Mouse (Mus musculus): ENCODE measurements around the gene Foxl1. TPM values are rescaled to one million over a fixed set of nuclear protein-coding genes. Genes with fewer than 3 reads are reported as not detected.

The Foxl1 gene
- polyA plus RNA-seq, 1 experiment from 2014 or later = 1.2 TPM

DNA sequence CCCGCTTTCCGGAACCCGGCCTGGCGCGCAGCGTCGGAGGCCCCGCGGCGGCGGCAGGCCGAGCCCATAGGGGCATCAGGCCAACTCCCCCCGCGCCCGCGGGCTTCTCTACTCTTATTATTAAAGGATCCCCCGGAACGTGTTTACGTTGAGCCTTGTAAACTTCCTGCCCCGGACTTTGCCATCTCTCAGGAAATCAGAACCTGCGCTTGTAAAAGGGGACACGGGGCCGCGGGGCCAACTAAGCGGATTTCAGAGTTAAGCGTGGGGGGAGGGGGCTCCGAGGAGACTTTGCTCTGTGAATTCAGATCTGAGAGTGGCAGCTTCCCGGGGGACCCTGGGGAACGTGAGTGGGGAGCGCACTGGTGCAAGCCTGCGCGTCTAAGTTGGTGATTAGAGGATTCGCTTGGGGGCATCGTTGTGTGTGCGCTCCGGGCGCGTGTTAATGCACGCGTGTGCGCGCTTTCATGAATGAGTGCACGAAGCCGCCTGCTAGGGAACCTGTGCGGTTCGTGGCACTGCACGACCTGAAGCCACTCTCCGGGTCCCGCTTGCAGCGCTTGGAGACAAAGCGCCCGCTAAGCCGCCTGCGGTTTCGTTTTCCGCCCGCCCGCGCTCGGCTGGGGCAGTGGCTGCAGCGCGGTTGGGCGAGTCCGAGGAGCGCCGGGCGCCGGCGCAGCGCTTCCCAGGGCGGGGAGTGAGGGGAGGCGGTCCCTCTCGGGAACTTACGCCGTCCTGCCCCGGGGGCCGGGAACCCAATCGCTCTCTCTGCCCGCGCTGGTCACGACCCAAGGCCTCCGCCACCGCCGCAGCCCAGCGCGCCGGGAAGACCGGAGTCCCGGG is 44.4 kb upstream of the Foxl1 start:
- peak; percentile 47 for ATAC-seq (replicated peaks; ENCODE audit: insufficient number of reproducible peaks, low FRiP score, low TSS enrichment)
- peak overlapping the region; percentile 98 for H3K4me2 ChIP-seq
- no peaks in the 10 kb centered on the region for H3K36me3 ChIP-seq (ENCODE audit: control insufficient read depth, insufficient read depth, low read length)
- 1% methylated on average over 87 of the region's 89 CpGs for WGBS (ENCODE audit: insufficient replicate concordance)
- H3K27ac ChIP-seq (ENCODE audit: low read depth, low read length) = peak overlapping the region; percentile 59
- H3K4me3 ChIP-seq (ENCODE audit: low read depth, low read length) = peak overlapping the region; percentile 60
- no peaks in the 10 kb centered on the region for H3K9me3 ChIP-seq (replicated peaks; ENCODE audit: control insufficient read depth, low read length)
- peak overlapping the region; percentile 30; the same call in 1 of the 2 replicates for H3K9ac ChIP-seq (ENCODE audit: low read depth, low read length)
- peaks cover 98% of the 10 kb centered on the region for H3K27me3 ChIP-seq (ENCODE audit: control insufficient read depth, insufficient read depth, low read length)
- H3K4me1 ChIP-seq (ENCODE audit: control insufficient read depth, insufficient read depth, low read length) = peaks cover 25% of the 10 kb centered on the region; the same call in 1 of the 2 replicates

GRCm38 (mm10) chr8:121083936-121084209 is 43.9 kb upstream of the Foxl1 start:
- Histone ChIP-seq H3K36me3 (ENCODE audit: control insufficient read depth, insufficient read depth, low read length) (no peaks in the 10 kb centered on the region), H3K9ac (ENCODE audit: low read depth, low read length) (peak overlapping the region; percentile 30; the same call in 1 of the 2 replicates), H3K9me3 (replicated peaks; ENCODE audit: control insufficient read depth, low read length) (no peaks in the 10 kb centered on the region), H3K4me1 (ENCODE audit: control insufficient read depth, insufficient read depth, low read length) (peaks cover 25% of the 10 kb centered on the region; the same call in 1 of the 2 replicates), H3K27ac (ENCODE audit: low read depth, low read length) (no peak overlapping the region), H3K4me3 (ENCODE audit: low read depth, low read length) (peak overlapping the region; percentile 60), H3K27me3 (ENCODE audit: control insufficient read depth, insufficient read depth, low read length) (peaks cover 98% of the 10 kb centered on the region), H3K4me2 (peak overlapping the region; percentile 98)
- WGBS (ENCODE audit: insufficient replicate concordance) = 2% methylated on average over 7 of the region's 27 CpGs
- ATAC-seq (replicated peaks; ENCODE audit: insufficient number of reproducible peaks, low FRiP score, low TSS enrichment) = 0 out of 2 replicates have a peak, but pooled peaks have one; percentile 18

GRCm38 (mm10) chr8:121084210-121084951 is 43.4 kb upstream of the Foxl1 start, which contains the start of gene Foxf1:
TSS of gene Foxf1 (plus strand) at chr8:121084386.
- Histone ChIP-seq H3K27ac (ENCODE audit: low read depth, low read length) (peak within 1 kb of the TSS; percentile 59), H3K4me1 (ENCODE audit: control insufficient read depth, insufficient read depth, low read length) (peaks cover 25% of the 10 kb centered on the region; the same call in 1 of the 2 replicates), H3K36me3 (ENCODE audit: control insufficient read depth, insufficient read depth, low read length) (no peaks in the 10 kb centered on the region), H3K27me3 (ENCODE audit: control insufficient read depth, insufficient read depth, low read length) (peaks cover 99% of the 10 kb centered on the region), H3K9ac (ENCODE audit: low read depth, low read length) (peak within 1 kb of the TSS; percentile 30; the same call in 1 of the 2 replicates), H3K4me3 (ENCODE audit: low read depth, low read length) (peak within 1 kb of the TSS; percentile 60), H3K9me3 (replicated peaks; ENCODE audit: control insufficient read depth, low read length) (no peaks in the 10 kb centered on the region), H3K4me2 (peak within 1 kb of the TSS; percentile 98)
- ATAC-seq (replicated peaks; ENCODE audit: insufficient number of reproducible peaks, low FRiP score, low TSS enrichment) = no peak; the same call in 1 of the 2 replicates
- under 1% methylated on average over 70 of the region's 83 CpGs for WGBS (ENCODE audit: insufficient replicate concordance)

- 3% methylated on average over 28 of the region's 30 CpGs for WGBS (ENCODE audit: insufficient replicate concordance)
- H3K9ac ChIP-seq (ENCODE audit: low read depth, low read length) = peak overlapping the region; percentile 30; the same call in 1 of the 2 replicates
- ATAC-seq (replicated peaks; ENCODE audit: insufficient number of reproducible peaks, low FRiP score, low TSS enrichment) = no peak
- H3K27me3 ChIP-seq (ENCODE audit: control insufficient read depth, insufficient read depth, low read length) = peaks cover 99% of the 10 kb centered on the region
- no peaks in the 10 kb centered on the region for H3K36me3 ChIP-seq (ENCODE audit: control insufficient read depth, insufficient read depth, low read length)
- no peak overlapping the region for H3K27ac ChIP-seq (ENCODE audit: low read depth, low read length)
- no peaks in the 10 kb centered on the region for H3K9me3 ChIP-seq (replicated peaks; ENCODE audit: control insufficient read depth, low read length)
- H3K4me2 ChIP-seq = peak overlapping the region; percentile 98
- peak overlapping the region; percentile 60 for H3K4me3 ChIP-seq (ENCODE audit: low read depth, low read length)
- H3K4me1 ChIP-seq (ENCODE audit: control insufficient read depth, insufficient read depth, low read length) = peaks cover 28% of the 10 kb centered on the region
Observed at GRCm38 (mm10) chr8:121085011-121085410, 42.7 kb upstream of the Foxl1 start.

DNA sequence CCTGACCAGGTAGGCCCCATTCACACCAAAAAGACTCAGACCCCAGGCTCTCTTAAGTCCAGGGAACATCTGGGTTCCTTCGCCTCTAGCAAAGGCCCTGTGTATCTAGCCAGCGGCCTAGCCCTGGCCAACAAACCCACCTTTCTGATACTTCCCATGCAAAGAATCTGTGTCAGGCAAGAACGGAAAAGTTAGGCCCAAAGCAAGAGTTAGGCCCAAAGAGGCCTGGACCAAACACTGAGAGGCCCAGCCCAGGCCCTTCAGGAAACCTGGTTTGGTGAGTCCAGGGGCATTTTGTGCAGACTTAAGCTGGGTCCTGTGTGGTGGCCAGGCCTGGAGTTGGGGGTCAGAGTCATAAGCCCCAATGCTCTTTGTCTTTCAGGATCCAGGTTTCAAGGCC is 42.2 kb upstream of the Foxl1 start:
- Histone ChIP-seq H3K4me3 (ENCODE audit: low read depth, low read length) (peak overlapping the region; percentile 60), H3K27ac (ENCODE audit: low read depth, low read length) (no peak overlapping the region), H3K4me1 (ENCODE audit: control insufficient read depth, insufficient read depth, low read length) (peaks cover 28% of the 10 kb centered on the region), H3K36me3 (ENCODE audit: control insufficient read depth, insufficient read depth, low read length) (no peaks in the 10 kb centered on the region), H3K9me3 (replicated peaks; ENCODE audit: control insufficient read depth, low read length) (no peaks in the 10 kb centered on the region), H3K27me3 (ENCODE audit: control insufficient read depth, insufficient read depth, low read length) (peaks cover 99% of the 10 kb centered on the region), H3K4me2 (peak overlapping the region; percentile 98; the same call in 1 of the 2 replicates), H3K9ac (ENCODE audit: low read depth, low read length) (no peak overlapping the region)
- ATAC-seq (replicated peaks; ENCODE audit: insufficient number of reproducible peaks, low FRiP score, low TSS enrichment) = no peak
- WGBS (ENCODE audit: insufficient replicate concordance) = 51% methylated on average over 3 of the region's 3 CpGs

GRCm38 (mm10) chr8:121086004-121086900 is 41.5 kb upstream of the Foxl1 start:
- WGBS (ENCODE audit: insufficient replicate concordance) = 16% methylated on average over 19 of the region's 19 CpGs
- Histone ChIP-seq H3K4me3 (ENCODE audit: low read depth, low read length) (peak overlapping the region; percentile 60; the same call in 1 of the 2 replicates), H3K27ac (ENCODE audit: low read depth, low read length) (no peak overlapping the region), H3K4me1 (ENCODE audit: control insufficient read depth, insufficient read depth, low read length) (peaks cover 24% of the 10 kb centered on the region), H3K4me2 (peak overlapping the region; percentile 17; the same call in 1 of the 2 replicates), H3K9ac (ENCODE audit: low read depth, low read length) (no peak overlapping the region; the same call in 1 of the 2 replicates), H3K36me3 (ENCODE audit: control insufficient read depth, insufficient read depth, low read length) (no peaks in the 10 kb centered on the region), H3K27me3 (ENCODE audit: control insufficient read depth, insufficient read depth, low read length) (peaks cover 99% of the 10 kb centered on the region), H3K9me3 (replicated peaks; ENCODE audit: control insufficient read depth, low read length) (no peaks in the 10 kb centered on the region)
- ATAC-seq (replicated peaks; ENCODE audit: insufficient number of reproducible peaks, low FRiP score, low TSS enrichment) = no peak

- no peak overlapping the region for H3K4me3 ChIP-seq (ENCODE audit: low read depth, low read length)
- no peak overlapping the region for H3K4me2 ChIP-seq
- no peak for ATAC-seq (replicated peaks; ENCODE audit: insufficient number of reproducible peaks, low FRiP score, low TSS enrichment)
- H3K4me1 ChIP-seq (ENCODE audit: control insufficient read depth, insufficient read depth, low read length) = peaks cover 18% of the 10 kb centered on the region
- H3K27me3 ChIP-seq (ENCODE audit: control insufficient read depth, insufficient read depth, low read length) = peaks cover 96% of the 10 kb centered on the region
- WGBS (ENCODE audit: insufficient replicate concordance) = 8% methylated on average over 8 of the region's 8 CpGs
- no peak overlapping the region for H3K27ac ChIP-seq (ENCODE audit: low read depth, low read length)
- H3K36me3 ChIP-seq (ENCODE audit: control insufficient read depth, insufficient read depth, low read length) = no peaks in the 10 kb centered on the region
- no peaks in the 10 kb centered on the region for H3K9me3 ChIP-seq (replicated peaks; ENCODE audit: control insufficient read depth, low read length)
- no peak overlapping the region for H3K9ac ChIP-seq (ENCODE audit: low read depth, low read length)
Observed at GRCm38 (mm10) chr8:121088281-121088680, 39.5 kb upstream of the Foxl1 start.
